Mouse (Mus musculus) neural tube, embryonic 12.5 days (tissue): ENCODE results near the gene Epha6. TPM values are rescaled to one million over a fixed set of nuclear protein-coding genes. Genes with fewer than 3 reads are reported as not detected.

ENCODE experiments used
- ATAC-seq: fragments of 200-750 bp; cut with Nextera tagmentation; 2 replicates; pipeline ENCODE4 v1.8.0; 2017; ENCODE audit warnings: low read depth, mild to moderate bottlenecking, moderate TSS enrichment, moderate library complexity; ENCODE audit not compliant: low FRiP score
- H3K27ac ChIP-seq: fragments of 300-500 bp; sonication (generic); 2 replicates; pipeline ENCODE4 v1.5.1; 2016
- H3K27me3 ChIP-seq: fragments of 300-500 bp; sonication (generic); replicated peaks from 2 replicates; pipeline ENCODE4 v1.6.1; 2016; ENCODE audit warnings: mild to moderate bottlenecking
- H3K36me3 ChIP-seq: fragments of 300-500 bp; sonication (generic); 2 replicates; pipeline ENCODE4 v1.6.1; 2016; ENCODE audit warnings: mild to moderate bottlenecking
- H3K4me1 ChIP-seq: fragments of 300-500 bp; sonication (generic); 2 replicates; pipeline ENCODE4 v1.6.1; 2016
- H3K4me2 ChIP-seq: fragments of 300-500 bp; sonication (generic); replicated peaks from 2 replicates; pipeline ENCODE4 v1.6.1; 2016; ENCODE audit warnings: mild to moderate bottlenecking
- H3K4me3 ChIP-seq: fragments of 300-500 bp; sonication (generic); 2 replicates; pipeline ENCODE4 v1.5.1; 2016
- H3K9ac ChIP-seq: fragments of 300-500 bp; sonication (generic); 2 replicates; pipeline ENCODE4 v1.6.1; 2016; ENCODE audit warnings: mild to moderate bottlenecking
- H3K9me3 ChIP-seq: fragments of 300-500 bp; sonication (generic); 2 replicates; pipeline ENCODE4 v1.6.1; 2016; ENCODE audit warnings: mild to moderate bottlenecking
- WGBS: fragments of 180-500 bp; shearing (Covaris S2); methylation state at CpG from one replicate; pipeline ENCODE4 v1.1.7; 2016; 5-methylcytosine and 5-hydroxymethylcytosine counted together
- polyA plus RNA-seq: library from polyadenylated mRNA; unstranded; fragments of >200 nt; fragmentation: Nextera tagmentation; extraction: Ambion mirVana; gene quantifications from 2 replicates; pipeline ENCODE4 v1.2.1, GENCODE M21; 2016

The Epha6 gene
- polyA plus RNA-seq, 1 experiment from 2014 or later: 4.4 TPM

- Histone ChIP-seq H3K27me3 (no peaks in the 10 kb centered on the region), H3K4me2 (no peak overlapping the region), H3K4me3 (no peak overlapping the region), H3K9ac (no peak overlapping the region), H3K36me3 (no peaks in the 10 kb centered on the region), H3K27ac (no peak overlapping the region), H3K4me1 (no peaks in the 10 kb centered on the region), H3K9me3 (no peaks in the 10 kb centered on the region)
- ATAC-seq: no peak
Observed at GRCm38 (mm10) chr16:60475776-60476175, 129.6 kb downstream of the Epha6 start.

- Histone ChIP-seq H3K4me1 (no peaks in the 10 kb centered on the region), H3K27me3 (no peaks in the 10 kb centered on the region), H3K36me3 (no peaks in the 10 kb centered on the region), H3K9me3 (no peaks in the 10 kb centered on the region), H3K9ac (no peak overlapping the region), H3K27ac (no peak overlapping the region), H3K4me3 (no peak overlapping the region), H3K4me2 (no peak overlapping the region)
- ATAC-seq: no peak
- 75% methylated on average over 7 of the region's 7 CpGs for WGBS
Observed at GRCm38 (mm10) chr16:60468200-60468785, 137.0 kb downstream of the Epha6 start.

GRCm38 (mm10) chr16:60435283-60435682, 170.0 kb downstream of the Epha6 start:
- H3K27ac ChIP-seq: no peak overlapping the region
- no peaks in the 10 kb centered on the region for H3K9me3 ChIP-seq
- 74% methylated on average over 1 of the region's 1 CpGs for WGBS
- no peaks in the 10 kb centered on the region for H3K27me3 ChIP-seq
- no peak for ATAC-seq
- H3K4me2 ChIP-seq: no peak overlapping the region
- no peak overlapping the region for H3K9ac ChIP-seq
- H3K4me3 ChIP-seq: no peak overlapping the region
- no peaks in the 10 kb centered on the region for H3K4me1 ChIP-seq
- no peaks in the 10 kb centered on the region for H3K36me3 ChIP-seq

- H3K4me3 ChIP-seq: no peak overlapping the region
- 88% methylated on average over 1 of the region's 1 CpGs for WGBS
Observed at GRCm38 (mm10) chr16:60434241-60434640, 171.1 kb downstream of the Epha6 start.

GRCm38 (mm10) chr16:60395306-60395705, 210.0 kb downstream of the Epha6 start:
- Histone ChIP-seq H3K27ac (no peak overlapping the region), H3K4me2 (no peak overlapping the region), H3K9ac (no peak overlapping the region), H3K4me3 (no peak overlapping the region), H3K36me3 (no peaks in the 10 kb centered on the region), H3K9me3 (no peaks in the 10 kb centered on the region), H3K4me1 (no peaks in the 10 kb centered on the region), H3K27me3 (no peaks in the 10 kb centered on the region)
- no peak for ATAC-seq
- 68% methylated on average over 3 of the region's 3 CpGs for WGBS

More at GRCm38 (mm10) chr16:60434241-60434640, 171.1 kb downstream of the Epha6 start:
- no peak for ATAC-seq
- Histone ChIP-seq H3K27ac (no peak overlapping the region), H3K9me3 (no peaks in the 10 kb centered on the region), H3K4me2 (no peak overlapping the region), H3K4me1 (no peaks in the 10 kb centered on the region), H3K36me3 (no peaks in the 10 kb centered on the region), H3K9ac (no peak overlapping the region), H3K27me3 (no peaks in the 10 kb centered on the region)

- ATAC-seq: no peak
- Histone ChIP-seq H3K4me2 (no peak overlapping the region), H3K4me1 (no peaks in the 10 kb centered on the region), H3K4me3 (no peak overlapping the region), H3K27me3 (no peaks in the 10 kb centered on the region), H3K36me3 (no peaks in the 10 kb centered on the region), H3K9me3 (no peaks in the 10 kb centered on the region), H3K9ac (no peak overlapping the region), H3K27ac (no peak overlapping the region)
Observed at GRCm38 (mm10) chr16:60392961-60393360, 212.4 kb downstream of the Epha6 start.

- Histone ChIP-seq H3K4me3 (no peak overlapping the region), H3K4me2 (no peak overlapping the region), H3K27ac (no peak overlapping the region), H3K4me1 (no peaks in the 10 kb centered on the region), H3K9me3 (no peaks in the 10 kb centered on the region), H3K9ac (no peak overlapping the region), H3K27me3 (no peaks in the 10 kb centered on the region), H3K36me3 (no peaks in the 10 kb centered on the region)
- no peak for ATAC-seq
Observed at GRCm38 (mm10) chr16:60375147-60375546, 230.2 kb downstream of the Epha6 start.

GRCm38 (mm10) chr16:60283963-60284362, 321.4 kb downstream of the Epha6 start:
- Histone ChIP-seq H3K9ac (no peak overlapping the region), H3K9me3 (no peaks in the 10 kb centered on the region), H3K4me2 (no peak overlapping the region), H3K27me3 (no peaks in the 10 kb centered on the region), H3K4me1 (no peaks in the 10 kb centered on the region), H3K4me3 (no peak overlapping the region), H3K36me3 (no peaks in the 10 kb centered on the region), H3K27ac (no peak overlapping the region)
- 92% methylated on average over 1 of the region's 1 CpGs for WGBS
- ATAC-seq: no peak

GRCm38 (mm10) chr16:60274109-60274508, 331.2 kb downstream of the Epha6 start:
- Histone ChIP-seq H3K4me1 (no peaks in the 10 kb centered on the region), H3K27ac (no peak overlapping the region), H3K27me3 (no peaks in the 10 kb centered on the region), H3K36me3 (no peaks in the 10 kb centered on the region), H3K9ac (no peak overlapping the region), H3K4me3 (no peak overlapping the region), H3K9me3 (no peaks in the 10 kb centered on the region), H3K4me2 (no peak overlapping the region)
- no peak for ATAC-seq
- 83% methylated on average over 2 of the region's 2 CpGs for WGBS

GRCm38 (mm10) chr16:60266367-60267351, 338.7 kb downstream of the Epha6 start:
- Histone ChIP-seq H3K9me3 (no peaks in the 10 kb centered on the region), H3K36me3 (no peaks in the 10 kb centered on the region), H3K9ac (no peak overlapping the region), H3K27me3 (no peaks in the 10 kb centered on the region), H3K4me1 (no peaks in the 10 kb centered on the region), H3K4me3 (no peak overlapping the region), H3K27ac (no peak overlapping the region), H3K4me2 (no peak overlapping the region)
- ATAC-seq: no peak
- 68% methylated on average over 9 of the region's 9 CpGs for WGBS

- H3K27ac ChIP-seq: no peak overlapping the region
- no peaks in the 10 kb centered on the region for H3K36me3 ChIP-seq
- no peaks in the 10 kb centered on the region for H3K27me3 ChIP-seq
- H3K4me1 ChIP-seq: no peaks in the 10 kb centered on the region
- ATAC-seq: no peak
- no peak overlapping the region for H3K4me2 ChIP-seq
- WGBS: 66% methylated on average over 6 of the region's 6 CpGs
- no peak overlapping the region for H3K9ac ChIP-seq
- no peaks in the 10 kb centered on the region for H3K9me3 ChIP-seq
- no peak overlapping the region for H3K4me3 ChIP-seq
Observed at GRCm38 (mm10) chr16:60264719-60265508, 340.4 kb downstream of the Epha6 start.

GRCm38 (mm10) chr16:60258151-60258635, 347.1 kb downstream of the Epha6 start:
- Histone ChIP-seq H3K27me3 (no peaks in the 10 kb centered on the region), H3K9ac (no peak overlapping the region), H3K4me3 (no peak overlapping the region), H3K4me2 (no peak overlapping the region), H3K9me3 (no peaks in the 10 kb centered on the region), H3K36me3 (no peaks in the 10 kb centered on the region), H3K27ac (no peak overlapping the region), H3K4me1 (no peaks in the 10 kb centered on the region)
- no peak for ATAC-seq
- 82% methylated on average over 7 of the region's 7 CpGs for whole genome bisulfite sequencing
